Mouse (Mus musculus): ENCODE data around the gene Josd2. TPM values are rescaled to one million over a fixed set of nuclear protein-coding genes. Genes with fewer than 3 reads are reported as not detected.

The Josd2 gene
- 59.7 and 63.1 TPM in 2 replicates for polyA plus RNA-seq (2015; fragmentation: Nextera tagmentation; extraction: Ambion mirVana)

- peak within 1 kb of the TSS; percentile 83 for H3K4me3 ChIP-seq (ENCODE audit: low read depth, low read length)
- DNase-seq, result peak; percentile 92
- no peaks in the 10 kb centered on the region for H3K9me3 ChIP-seq (ENCODE audit: low read length)
- ATAC-seq, result peak; percentile 97
- WGBS (ENCODE audit: insufficient replicate concordance), result 2% methylated on average over 39 of the region's 42 CpGs
- H3K36me3 ChIP-seq (replicated peaks; ENCODE audit: insufficient read depth, low read length), result peaks cover 5% of the 10 kb centered on the region
- TF ChIP-seq EP300 (IDR thresholded peaks at IDR 0.05; ENCODE audit: low read depth) (peak; percentile 64; the same call in 1 of the 2 replicates), CTCF (IDR thresholded peaks at IDR 0.05; ENCODE audit: low read depth) (no peak)
- peak within 1 kb of the TSS; percentile 84 for H3K9ac ChIP-seq (replicated peaks)
- H3K4me1 ChIP-seq (ENCODE audit: insufficient read depth), result peaks cover 41% of the 10 kb centered on the region
- H3K27ac ChIP-seq (ENCODE audit: low read depth), result peak within 1 kb of the TSS; percentile 82
- peaks cover 14% of the 10 kb centered on the region for H3K27me3 ChIP-seq (ENCODE audit: insufficient read depth, low read length)
- H3K4me2 ChIP-seq (ENCODE audit: low read depth, low read length), result peak within 1 kb of the TSS; percentile 89
These were observed at the start of gene Josd2 for GRCm38 (mm10) chr7:44467811-44468411. Josd2 (plus strand) TSS chr7:44467980.

- ATAC-seq (no peak), DNase-seq (no peak)
- Histone ChIP-seq H3K36me3 (replicated peaks; ENCODE audit: insufficient read depth, low read length) (no peaks in the 10 kb centered on the region), H3K4me1 (ENCODE audit: insufficient read depth) (no peaks in the 10 kb centered on the region), H3K9me3 (ENCODE audit: low read length) (no peaks in the 10 kb centered on the region), H3K27me3 (ENCODE audit: insufficient read depth, low read length) (peaks cover 60% of the 10 kb centered on the region), H3K4me2 (ENCODE audit: low read depth, low read length) (no peak overlapping the region), H3K9ac (replicated peaks) (no peak overlapping the region), H3K4me3 (ENCODE audit: low read depth, low read length) (no peak overlapping the region), H3K27ac (ENCODE audit: low read depth) (no peak overlapping the region)
- TF ChIP-seq EP300 (IDR thresholded peaks at IDR 0.05; ENCODE audit: low read depth) (no peak), CTCF (IDR thresholded peaks at IDR 0.05; ENCODE audit: low read depth) (no peak)
- WGBS (ENCODE audit: insufficient replicate concordance), result 20% methylated on average over 8 of the region's 8 CpGs
These were observed 40.1 kb upstream of the Josd2 start for GRCm38 (mm10) chr7:44427666-44428065.

DNA sequence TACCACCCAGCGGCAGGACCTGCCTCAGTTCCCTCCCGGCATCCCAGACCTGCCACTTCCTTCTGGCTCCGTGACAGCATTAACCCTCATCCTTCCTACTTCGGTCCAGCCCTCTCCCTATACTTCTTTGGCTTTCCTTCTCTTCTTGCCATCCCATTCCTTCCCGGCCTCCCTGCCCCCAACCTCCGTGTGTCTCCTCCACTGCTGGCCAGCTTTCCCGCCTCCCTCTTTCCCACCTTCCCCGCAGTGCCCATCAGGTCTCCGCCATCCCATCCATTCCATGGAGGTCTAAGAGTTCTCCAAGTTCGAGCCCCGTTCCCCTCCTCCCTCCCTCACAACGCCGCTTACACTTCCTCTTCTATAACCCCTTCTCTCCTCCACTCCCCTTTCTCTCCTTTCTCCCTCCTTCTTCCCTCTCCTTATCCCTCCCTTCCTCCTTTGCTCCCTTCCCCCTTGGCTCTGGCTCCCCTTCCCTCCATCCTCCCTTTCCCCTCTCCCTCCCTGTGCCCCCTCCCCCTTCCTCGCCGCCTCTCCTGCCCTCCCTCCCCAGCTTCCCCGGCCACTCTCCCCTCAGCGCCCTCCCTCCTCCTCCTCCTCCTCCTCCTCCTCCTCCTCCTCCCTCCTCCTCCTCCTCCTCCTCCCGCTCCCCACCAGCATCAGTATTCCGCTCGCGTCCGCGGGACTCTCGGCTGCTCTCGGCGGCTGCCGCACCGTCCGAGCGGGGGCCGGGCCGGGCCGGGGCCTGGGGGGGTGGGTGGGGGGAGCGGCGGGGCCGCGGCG lies 39.4 kb upstream of the Josd2 start:
- H3K9me3 ChIP-seq (ENCODE audit: low read length), result no peaks in the 10 kb centered on the region
- no peaks in the 10 kb centered on the region for H3K4me1 ChIP-seq (ENCODE audit: insufficient read depth)
- H3K9ac ChIP-seq (replicated peaks), result no peak overlapping the region
- no peak for DNase-seq
- WGBS (ENCODE audit: insufficient replicate concordance), result 3% methylated on average over 16 of the region's 38 CpGs
- H3K36me3 ChIP-seq (replicated peaks; ENCODE audit: insufficient read depth, low read length), result no peaks in the 10 kb centered on the region
- H3K4me2 ChIP-seq (ENCODE audit: low read depth, low read length), result no peak overlapping the region
- H3K27ac ChIP-seq (ENCODE audit: low read depth), result no peak overlapping the region
- peaks cover 62% of the 10 kb centered on the region for H3K27me3 ChIP-seq (ENCODE audit: insufficient read depth, low read length)
- no peak overlapping the region for H3K4me3 ChIP-seq (ENCODE audit: low read depth, low read length)
- no peak for TF ChIP-seq EP300 (IDR thresholded peaks at IDR 0.05; ENCODE audit: low read depth)
- TF ChIP-seq CTCF (IDR thresholded peaks at IDR 0.05; ENCODE audit: low read depth), result no peak
- no peak for ATAC-seq

DNA sequence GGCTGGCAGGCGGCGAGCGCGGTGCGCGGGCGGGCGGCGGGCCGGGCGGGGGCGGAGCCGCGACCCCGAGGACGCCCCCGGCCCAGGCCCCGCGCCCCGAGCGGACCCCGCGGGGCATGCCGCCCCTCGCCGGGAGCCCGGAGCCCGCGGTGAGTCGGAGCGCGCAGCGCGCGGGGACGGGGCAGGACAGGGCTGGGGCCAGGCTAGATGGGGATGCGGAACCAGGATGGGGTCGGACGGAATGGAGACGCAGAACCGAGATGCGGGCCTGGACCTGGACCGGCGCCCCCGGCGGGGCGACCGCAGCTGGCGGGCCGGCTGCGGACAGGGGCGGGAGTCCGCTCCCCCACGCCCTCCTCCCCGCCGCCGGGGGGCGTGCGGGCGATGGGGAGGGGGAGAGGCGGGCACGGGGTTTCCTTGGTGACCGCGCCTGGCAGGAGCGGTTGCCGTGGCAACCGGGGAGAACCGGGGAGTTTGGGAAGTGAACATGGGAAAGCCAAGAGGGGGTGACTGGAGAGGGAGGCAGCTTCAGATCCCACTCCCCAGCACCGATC lies 38.7 kb upstream of the Josd2 start, which contains the start of gene Lrrc4b:
Lrrc4b (plus strand) TSS at position 51 of the 554 bp plus-strand sequence.
- Histone ChIP-seq H3K4me2 (ENCODE audit: low read depth, low read length) (no peak within 1 kb of the TSS), H3K27ac (ENCODE audit: low read depth) (no peak within 1 kb of the TSS), H3K9ac (replicated peaks) (no peak within 1 kb of the TSS), H3K27me3 (ENCODE audit: insufficient read depth, low read length) (peaks cover 62% of the 10 kb centered on the region), H3K4me1 (ENCODE audit: insufficient read depth) (no peaks in the 10 kb centered on the region), H3K36me3 (replicated peaks; ENCODE audit: insufficient read depth, low read length) (no peaks in the 10 kb centered on the region), H3K4me3 (ENCODE audit: low read depth, low read length) (no peak within 1 kb of the TSS), H3K9me3 (ENCODE audit: low read length) (no peaks in the 10 kb centered on the region)
- WGBS (ENCODE audit: insufficient replicate concordance), result under 1% methylated on average over 21 of the region's 69 CpGs
- no peak for ATAC-seq
- TF ChIP-seq CTCF (IDR thresholded peaks at IDR 0.05; ENCODE audit: low read depth) (no peak), EP300 (IDR thresholded peaks at IDR 0.05; ENCODE audit: low read depth) (no peak)
- DNase-seq, result no peak

DNA sequence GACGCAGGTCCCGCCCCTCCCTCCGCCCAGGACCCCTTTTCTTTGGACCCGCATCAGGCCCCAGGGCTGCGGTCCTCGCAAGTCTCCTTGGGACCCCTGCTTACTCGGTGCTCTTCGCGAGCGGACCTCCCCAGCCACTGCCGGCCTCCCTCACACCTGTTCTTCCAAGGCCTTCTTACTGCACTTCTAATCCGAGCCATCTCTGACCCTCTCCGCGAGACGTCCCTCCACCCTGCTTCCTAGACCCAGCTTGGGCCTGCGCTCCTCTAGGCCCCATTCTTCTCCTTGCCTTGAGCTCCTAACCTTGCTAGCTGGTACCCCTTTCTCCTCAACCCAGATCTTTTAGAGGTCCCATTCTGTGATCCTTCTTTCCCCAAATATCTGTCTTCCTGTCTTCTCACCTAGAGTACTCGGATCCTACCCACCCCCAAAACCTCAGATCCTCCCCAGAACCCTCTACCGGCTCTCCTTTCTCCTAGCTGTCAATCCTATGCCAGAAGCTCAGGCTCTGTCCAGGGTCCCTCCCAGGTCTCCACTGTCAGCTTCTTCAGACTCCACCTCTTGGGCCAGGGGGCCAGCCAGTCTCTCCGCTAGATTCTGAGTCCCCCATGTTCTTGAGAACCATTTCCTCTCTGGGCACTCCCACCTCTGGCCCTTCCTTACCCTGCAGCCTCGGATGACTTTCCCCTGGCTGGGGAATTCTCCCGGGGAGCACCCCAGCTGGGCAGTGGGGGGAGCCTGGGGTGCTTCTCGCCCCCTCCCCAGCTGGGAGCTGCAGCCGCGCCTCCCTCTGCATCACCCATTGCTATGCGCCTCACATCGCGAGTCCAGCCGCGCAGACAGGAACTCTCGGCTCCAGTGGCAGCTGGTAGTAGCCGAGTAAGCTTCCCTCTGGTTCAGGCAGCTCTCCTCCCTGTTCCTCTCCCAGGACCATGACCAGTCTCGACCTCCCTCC lies 38.0 kb upstream of the Josd2 start:
- 7% methylated on average over 29 of the region's 32 CpGs for WGBS (ENCODE audit: insufficient replicate concordance)
- peaks cover 62% of the 10 kb centered on the region for H3K27me3 ChIP-seq (ENCODE audit: insufficient read depth, low read length)

More for the DNA sequence above, 38.0 kb upstream of the Josd2 start:
- Histone ChIP-seq H3K9ac (replicated peaks) (no peak overlapping the region), H3K9me3 (ENCODE audit: low read length) (no peaks in the 10 kb centered on the region), H3K4me3 (ENCODE audit: low read depth, low read length) (no peak overlapping the region), H3K27ac (ENCODE audit: low read depth) (no peak overlapping the region), H3K4me1 (ENCODE audit: insufficient read depth) (no peaks in the 10 kb centered on the region), H3K4me2 (ENCODE audit: low read depth, low read length) (no peak overlapping the region), H3K36me3 (replicated peaks; ENCODE audit: insufficient read depth, low read length) (no peaks in the 10 kb centered on the region)
- TF ChIP-seq CTCF (IDR thresholded peaks at IDR 0.05; ENCODE audit: low read depth) (no peak), EP300 (IDR thresholded peaks at IDR 0.05; ENCODE audit: low read depth) (no peak)
- DNase-seq (no peak), ATAC-seq (no peak)
